Mouse (Mus musculus) heart, embryonic 16.5 days (tissue): ENCODE data around the gene Krtap7-1. TPM values are rescaled to one million over a fixed set of nuclear protein-coding genes. Genes with fewer than 3 reads are reported as not detected.

Source experiments
- polyA plus RNA-seq: library from polyadenylated mRNA; unstranded; fragments of >200 nt; fragmentation: Nextera tagmentation; extraction: Ambion mirVana; gene quantifications from 2 replicates; pipeline ENCODE4 v1.2.1, GENCODE M21; 2015

Krtap7-1 gene
- polyA plus RNA-seq, 1 experiment from 2014 or later: not detected

Other genes with a start within 250 kb of the Krtap7-1 start
- gene Krtap21-1, start 104.5 kb downstream of the Krtap7-1 start, polyA plus RNA-seq: not detected in 2 replicates
- gene Krtap6-2, start 88.2 kb downstream of the Krtap7-1 start, polyA plus RNA-seq: not detected in 2 replicates
- not detected in 2 replicates for gene Krtap8-1, start 20.4 kb downstream of the Krtap7-1 start, polyA plus RNA-seq
- not detected in 2 replicates for gene Krtap11-1, start 62.9 kb upstream of the Krtap7-1 start, polyA plus RNA-seq